Mouse (Mus musculus) G1E (cell line): Measurements from ENCODE around the gene Cstad.

Source experiments
- CTCF ChIP-seq: IDR thresholded peaks from 2 replicates; pipeline ENCODE4 v1.5.1; 2012; ENCODE audit warnings: low read depth, low read length, inconsistent platforms, mixed read lengths
- GATA1 ChIP-seq: IDR thresholded peaks from 2 replicates; pipeline ENCODE4 v1.6.1; 2012; ENCODE audit warnings: borderline replicate concordance, low read length, inconsistent platforms, mixed read lengths
- GATA2 ChIP-seq: IDR thresholded peaks from 2 replicates; pipeline ENCODE4 v1.6.1; 2012; ENCODE audit warnings: low read depth, low read length, inconsistent platforms, borderline replicate concordance

- TF ChIP-seq CTCF: no peak
- TF ChIP-seq GATA2: no peak
- TF ChIP-seq GATA1: no peak
Observed at GRCm38 (mm10) chr2:30555257-30555656, 39.6 kb upstream of the Cstad start.
